Mouse (Mus musculus) urinary bladder, postnatal 0 days (tissue): ENCODE measurements around the gene Olfr538. TPM values are rescaled to one million over a fixed set of nuclear protein-coding genes. Genes with fewer than 3 reads are reported as not detected.

Experiments used
- polyA plus RNA-seq: library from polyadenylated mRNA; unstranded; fragments of >200 nt; fragmentation: Nextera tagmentation; extraction: Ambion mirVana; gene quantifications from 2 replicates; pipeline ENCODE4 v1.2.1, GENCODE M21; 2015

The Olfr538 gene
- not detected in 2 replicates for polyA plus RNA-seq

DNA sequence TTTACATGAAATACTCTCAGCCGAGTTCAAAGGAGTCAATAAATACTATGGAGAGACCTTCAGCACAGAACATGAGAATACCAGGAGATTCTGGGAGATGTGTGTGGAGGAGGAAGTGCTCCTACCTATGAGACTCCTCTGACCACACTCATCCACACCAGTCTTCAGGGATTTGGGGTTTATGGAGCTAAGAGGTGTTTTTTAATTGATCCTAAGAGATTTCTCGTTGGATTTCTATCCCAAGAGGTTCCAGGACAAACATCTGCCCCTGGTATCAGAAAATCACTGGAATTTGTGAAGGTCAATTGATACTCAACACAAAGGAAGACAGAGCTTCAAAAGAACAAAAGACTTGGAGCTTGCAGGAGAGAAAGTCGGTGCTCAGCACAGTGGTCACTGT lies at the start of gene Olfr538:
Gene Olfr538, plus strand, starts transcription at position 301 of the 400 bp plus-strand sequence.

DNA sequence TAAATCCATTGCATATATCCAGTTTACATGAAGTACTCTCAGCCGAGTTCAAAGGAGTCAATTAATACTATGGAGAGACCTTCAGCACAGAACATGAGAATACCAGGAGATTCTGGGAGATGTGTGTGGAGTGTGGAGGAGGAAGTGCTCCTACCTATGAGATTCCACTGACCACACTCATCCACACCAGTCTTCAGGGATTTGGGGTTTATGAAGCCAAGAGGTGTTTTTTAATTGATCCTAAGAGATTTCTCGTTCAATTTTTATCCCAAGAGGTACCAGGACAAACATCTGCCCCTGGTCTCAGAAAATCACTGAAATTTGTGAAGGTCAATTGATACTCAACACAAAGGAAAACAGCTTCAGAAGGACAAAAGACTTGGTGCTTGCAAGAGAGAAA lies 33.3 kb downstream of the Olfr538 start, which contains the start of gene Olfr46:
Gene Olfr46, plus strand, starts transcription at position 301 of the 400 bp plus-strand sequence.

Other genes with a start within 250 kb of the Olfr538 start
- gene Olfr525, start 247.0 kb upstream of the Olfr538 start, polyA plus RNA-seq, result not detected in 2 replicates
- not detected in 2 replicates for gene Olfr527, start 233.9 kb upstream of the Olfr538 start, polyA plus RNA-seq
- not detected in 2 replicates for gene Olfr60, start 206.2 kb upstream of the Olfr538 start, polyA plus RNA-seq
- not detected in 2 replicates for gene Olfr530, start 191.6 kb upstream of the Olfr538 start, polyA plus RNA-seq
- gene Olfr531, start 165.0 kb upstream of the Olfr538 start, polyA plus RNA-seq, result not detected in 2 replicates
- gene Olfr532, start 146.2 kb upstream of the Olfr538 start, polyA plus RNA-seq, result not detected in 2 replicates
- not detected in 2 replicates for gene Olfr533, start 104.5 kb upstream of the Olfr538 start, polyA plus RNA-seq
- gene Olfr535, start 83.7 kb upstream of the Olfr538 start, polyA plus RNA-seq, result not detected in 2 replicates
- not detected in 2 replicates for gene Olfr536, start 60.5 kb upstream of the Olfr538 start, polyA plus RNA-seq
- gene Olfr46, start 33.4 kb downstream of the Olfr538 start, polyA plus RNA-seq, result not detected in 2 replicates
- not detected in 2 replicates for gene Olfr61, start 61.1 kb downstream of the Olfr538 start, polyA plus RNA-seq
- not detected in 2 replicates for gene Olfr53, start 78.6 kb downstream of the Olfr538 start, polyA plus RNA-seq
- not detected in 2 replicates for gene Olfr539, start 92.0 kb downstream of the Olfr538 start, polyA plus RNA-seq
- not detected in 2 replicates for gene Olfr45, start 114.1 kb downstream of the Olfr538 start, polyA plus RNA-seq
- gene Olfr541, start 129.4 kb downstream of the Olfr538 start, polyA plus RNA-seq, result not detected in 2 replicates
- gene Cyp2e1, start 195.9 kb downstream of the Olfr538 start, polyA plus RNA-seq, result 0.25 and 0.75 TPM in 2 replicates
- 0.19 and 0.25 TPM in 2 replicates for gene Syce1, start 220.0 kb downstream of the Olfr538 start, polyA plus RNA-seq